Mouse (Mus musculus): ENCODE measurements around the gene Ces2f. TPM values are rescaled to one million over a fixed set of nuclear protein-coding genes. Genes with fewer than 3 reads are reported as not detected.
"Not testable (repeated sequence)": the region's sequence is repeated elsewhere in the genome, so short reads cannot be mapped to it uniquely, and the experiment has no call there.

Ces2f gene
- total RNA-seq (2021), result not detected
- long read RNA-seq, experiment 1, result 0 reads
- long read RNA-seq, experiment 2, result 0 reads

GRCm38 (mm10) chr8:104947056-104947455, at the start of gene Ces2f:
Gene Ces2f (plus strand): TSS chr8:104947356.
- intact Hi-C loops (cut with DNase I), result loop anchor here (10.0 kb wide), 1 partner anchor 268 kb away; no protein-coding TSS in a partner anchor

GRCm38 (mm10) chr8:104901746-104902145, 45.4 kb upstream of the Ces2f start:
- no peak for DNase-seq (ENCODE audit: low spot score in 2 of 2)
- intact Hi-C loops (cut with DNase I), result no loop called here

More at GRCm38 (mm10) chr8:104947056-104947455, at the start of gene Ces2f:
- no peak for DNase-seq (ENCODE audit: low spot score in 2 of 2)

- intact Hi-C loops (cut with DNase I), result no loop called here
- DNase-seq (ENCODE audit: low spot score in 2 of 2), result no peak
These were observed 40.0 kb upstream of the Ces2f start for GRCm38 (mm10) chr8:104907111-104907510.

GRCm38 (mm10) chr8:104909021-104909420, 38.1 kb upstream of the Ces2f start:
- peak; percentile 3 to 6 for DNase-seq (ENCODE audit: low spot score in 2 of 2)

GRCm38 (mm10) chr8:104909651-104910050, 37.5 kb upstream of the Ces2f start:
- intact Hi-C loops (cut with DNase I), result not testable (repeated sequence)

More at GRCm38 (mm10) chr8:104909021-104909420, 38.1 kb upstream of the Ces2f start:
- intact Hi-C loops (cut with DNase I), result not testable (repeated sequence)

GRCm38 (mm10) chr8:104925972-104926596, 21.1 kb upstream of the Ces2f start, which contains the start of gene Ces2e:
Gene Ces2e (plus strand): TSS chr8:104926260.
- intact Hi-C loops (cut with DNase I), result no loop called here
- DNase-seq (ENCODE audit: low spot score in 2 of 2), result no peak

More at GRCm38 (mm10) chr8:104909651-104910050, 37.5 kb upstream of the Ces2f start:
- DNase-seq (ENCODE audit: low spot score in 2 of 2), result not testable (repeated sequence)

- intact Hi-C loops (cut with DNase I), result no loop called here
- DNase-seq (ENCODE audit: low spot score in 2 of 2), result no peak
These were observed 19.9 kb upstream of the Ces2f start for GRCm38 (mm10) chr8:104927301-104927700.

- intact Hi-C loops (cut with DNase I), result loop anchor here (10.0 kb wide), 1 partner anchor 270 kb away; no protein-coding TSS in a partner anchor
- no peak for DNase-seq (ENCODE audit: low spot score in 2 of 2)
These were observed 2.5 kb upstream of the Ces2f start for GRCm38 (mm10) chr8:104944665-104945064.

GRCm38 (mm10) chr8:104949031-104949430, 1.9 kb downstream of the Ces2f start:
- intact Hi-C loops (cut with DNase I), result loop anchor here (10.0 kb wide), 1 partner anchor 266 kb away; no protein-coding TSS in a partner anchor
- DNase-seq (ENCODE audit: low spot score in 2 of 2), result no peak

GRCm38 (mm10) chr8:104961537-104961961, 14.4 kb downstream of the Ces2f start, which contains the start of gene Ces2g:
Gene Ces2g (plus strand): TSS chr8:104961718.
- intact Hi-C loops (cut with DNase I), result no loop called here
- DNase-seq (ENCODE audit: low spot score in 2 of 2), result no peak

- DNase-seq (ENCODE audit: low spot score in 2 of 2), result no peak
- intact Hi-C loops (cut with DNase I), result no loop called here
These were observed 15.2 kb downstream of the Ces2f start for GRCm38 (mm10) chr8:104962229-104962901.

- DNase-seq (ENCODE audit: low spot score in 2 of 2), result no peak
- intact Hi-C loops (cut with DNase I), result no loop called here
These were observed 16.3 kb downstream of the Ces2f start for GRCm38 (mm10) chr8:104963375-104963894.

- no peak for DNase-seq (ENCODE audit: low spot score in 2 of 2)
- intact Hi-C loops (cut with DNase I), result no loop called here
These were observed 37.0 kb downstream of the Ces2f start for GRCm38 (mm10) chr8:104984126-104984525.

GRCm38 (mm10) chr8:104984942-104985341, 37.8 kb downstream of the Ces2f start:
- no peak for DNase-seq (ENCODE audit: low spot score in 2 of 2)
- intact Hi-C loops (cut with DNase I), result no loop called here

- DNase-seq (ENCODE audit: low spot score in 2 of 2), result no peak
- intact Hi-C loops (cut with DNase I), result no loop called here
These were observed 51.0 kb downstream of the Ces2f start for GRCm38 (mm10) chr8:104998191-104998590.

GRCm38 (mm10) chr8:104999183-104999582, 52.0 kb downstream of the Ces2f start:
- intact Hi-C loops (cut with DNase I), result no loop called here

GRCm38 (mm10) chr8:105000586-105000985, 53.4 kb downstream of the Ces2f start, which contains the start of gene Ces2h:
Gene Ces2h (plus strand): TSS chr8:105000853.
- intact Hi-C loops (cut with DNase I), result no loop called here
- no peak for DNase-seq (ENCODE audit: low spot score in 2 of 2)

More at GRCm38 (mm10) chr8:104999183-104999582, 52.0 kb downstream of the Ces2f start:
- DNase-seq (ENCODE audit: low spot score in 2 of 2), result no peak

Measured in left cerebral cortex, postnatal 14 days (tissue).